Mouse (Mus musculus) embryonic fibroblast, embryonic 13.5 days (primary cell): Measurements from ENCODE around the gene Ces1c. TPM values are rescaled to one million over a fixed set of nuclear protein-coding genes. Genes with fewer than 3 reads are reported as not detected.

Experiments
- H3K27ac ChIP-seq: 2 replicates; pipeline ENCODE4 v1.5.1; 2012; ENCODE audit warnings: low read length, control low read depth, inconsistent platforms; ENCODE audit not compliant: insufficient read depth
- H3K4me1 ChIP-seq: 2 replicates; pipeline ENCODE4 v1.6.1; 2011; ENCODE audit warnings: low read length; ENCODE audit not compliant: control insufficient read depth, insufficient read depth
- H3K4me3 ChIP-seq: 2 replicates; pipeline ENCODE4 v1.5.1; 2011; ENCODE audit warnings: mild to moderate bottlenecking, control low read depth, low read length; ENCODE audit not compliant: insufficient read depth
- CTCF ChIP-seq: IDR thresholded peaks from 2 replicates; pipeline ENCODE4 v1.5.1; 2011; ENCODE audit warnings: mild to moderate bottlenecking, control low read depth, low read length, moderate library complexity, borderline replicate concordance; ENCODE audit not compliant: insufficient read depth
- POLR2A ChIP-seq: IDR thresholded peaks from 2 replicates; pipeline ENCODE4 v1.6.1; 2011; ENCODE audit warnings: low read depth, mild to moderate bottlenecking, control low read depth, low read length, moderate library complexity
- polyA plus RNA-seq: library from polyadenylated mRNA; stranded (reverse); fragments of >200 nt; gene quantifications from 2 replicates; pipeline ENCODE4 v1.2.4, GENCODE M21; 2011; ENCODE audit warnings: low read depth; ENCODE audit not compliant: missing spikeins, insufficient read length

The Ces1c gene
- polyA plus RNA-seq, 1 experiment = not detected

- H3K4me1 ChIP-seq = no peaks in the 10 kb centered on the region
- H3K4me3 ChIP-seq = no peak overlapping the region
- TF ChIP-seq POLR2A = no peak
- no peak for TF ChIP-seq CTCF
- no peak overlapping the region for H3K27ac ChIP-seq
Observed at GRCm38 (mm10) chr8:93055238-93055637, 75.8 kb downstream of the Ces1c start.

Other genes starting within 250 kb of the Ces1c start
- gene Capns2, start 229.9 kb downstream of the Ces1c start, polyA plus RNA-seq = 1.7 TPM in 1 of 2 replicates, not detected in the other
- 0.09 TPM in 1 of 2 replicates, not detected in the other for gene Slc6a2, start 171.2 kb downstream of the Ces1c start, polyA plus RNA-seq
- gene Ces1a, start 83.1 kb downstream of the Ces1c start, polyA plus RNA-seq = 0.44 TPM in 1 of 2 replicates, not detected in the other
- gene Ces1b, start 51.3 kb downstream of the Ces1c start, polyA plus RNA-seq = not detected in 2 replicates
- not detected in 2 replicates for gene Ces1d, start 66.6 kb upstream of the Ces1c start, polyA plus RNA-seq
- not detected in 2 replicates for gene Ces1e, start 98.3 kb upstream of the Ces1c start, polyA plus RNA-seq
- not detected in 2 replicates for gene Ces1f, start 148.5 kb upstream of the Ces1c start, polyA plus RNA-seq
- not detected in 2 replicates for gene Ces1g, start 206.0 kb upstream of the Ces1c start, polyA plus RNA-seq
- not detected in 2 replicates for gene Ces1h, start 248.4 kb upstream of the Ces1c start, polyA plus RNA-seq